Mouse (Mus musculus): ENCODE data around the gene Nkx3-2. TPM values are rescaled to one million over a fixed set of nuclear protein-coding genes. Genes with fewer than 3 reads are reported as not detected.

Gene Nkx3-2
- polyA plus RNA-seq, 1 experiment from 2014 or later, result 3.2 TPM

DNA sequence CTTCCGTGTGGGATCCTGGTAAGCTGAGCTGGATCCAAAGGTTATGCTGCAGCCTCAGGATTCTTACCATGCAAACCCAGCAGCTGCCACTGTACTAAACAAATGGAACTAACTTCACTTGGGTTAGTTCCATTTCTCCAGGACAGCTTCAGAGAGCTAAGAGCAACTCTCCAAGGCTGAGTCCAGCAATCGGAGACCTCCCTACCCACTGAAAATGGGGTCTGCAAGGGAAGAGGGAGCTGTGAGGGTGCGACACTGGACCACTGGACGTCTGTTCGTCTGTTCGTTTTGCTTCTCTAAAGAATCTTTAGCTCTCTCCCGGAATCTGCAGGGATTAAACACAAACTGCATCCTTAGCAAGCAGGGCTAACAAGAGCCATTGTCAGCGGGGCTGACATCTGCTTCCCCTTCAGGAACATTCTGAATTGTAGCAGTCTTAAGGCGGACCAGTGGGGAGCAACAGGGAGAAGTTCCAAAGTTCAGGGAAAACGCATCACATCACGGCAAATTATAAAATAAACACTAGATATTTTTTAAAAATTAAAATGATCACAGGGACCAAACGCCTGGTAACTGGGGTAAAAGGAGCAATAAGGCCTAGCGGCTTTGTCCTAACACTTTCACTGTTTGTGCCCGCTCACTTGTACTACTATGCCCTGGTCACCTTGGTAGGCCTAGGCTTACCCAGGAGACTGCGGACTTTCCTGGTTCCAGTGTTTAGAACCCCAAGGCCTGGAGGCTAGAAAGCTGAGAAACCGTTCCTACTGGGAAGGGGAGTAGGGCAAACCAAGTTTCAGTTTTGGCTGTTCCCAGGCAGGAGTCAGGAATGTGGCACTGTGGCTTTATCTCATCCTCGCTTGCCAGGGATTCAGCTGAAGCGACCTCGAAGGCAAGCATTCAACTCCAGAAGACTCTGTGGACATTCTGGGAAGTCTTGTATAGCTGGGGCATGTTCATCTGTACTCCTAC lies 5.3 kb downstream of the Nkx3-2 start:
- H3K4me3 ChIP-seq (ENCODE audit: low read depth, low read length), result no peak overlapping the region
- peak overlapping the region; percentile 20; the same call in 1 of the 2 replicates for H3K4me2 ChIP-seq (ENCODE audit: low read length)
- H3K36me3 ChIP-seq (ENCODE audit: control insufficient read depth, insufficient read depth, low read length), result no peaks in the 10 kb centered on the region
- no peak overlapping the region for H3K27ac ChIP-seq (ENCODE audit: low read depth)
- H3K4me1 ChIP-seq (replicated peaks; ENCODE audit: control insufficient read depth, insufficient read depth, low read length), result 0 out of 2 replicates have a peak, but pooled peaks cover 7% of the 10 kb centered on the region
- 42% methylated on average over 19 of the region's 19 CpGs for WGBS
- no peak overlapping the region for H3K9ac ChIP-seq (ENCODE audit: low read length)
- ATAC-seq (replicated peaks; ENCODE audit: low FRiP score, low TSS enrichment, low read depth), result no peak
- H3K9me3 ChIP-seq (ENCODE audit: control insufficient read depth, low read length), result no peaks in the 10 kb centered on the region
- DNase-seq (ENCODE audit: low spot score), result peak; percentile 53
- H3K27me3 ChIP-seq (replicated peaks; ENCODE audit: control insufficient read depth, insufficient read depth, low read length), result peaks cover 95% of the 10 kb centered on the region

- H3K9me3 ChIP-seq (ENCODE audit: control insufficient read depth, low read length), result no peaks in the 10 kb centered on the region
- no peaks in the 10 kb centered on the region for H3K36me3 ChIP-seq (ENCODE audit: control insufficient read depth, insufficient read depth, low read length)
- H3K4me3 ChIP-seq (ENCODE audit: low read depth, low read length), result no peak overlapping the region
- peaks cover 93% of the 10 kb centered on the region for H3K27me3 ChIP-seq (replicated peaks; ENCODE audit: control insufficient read depth, insufficient read depth, low read length)
- ATAC-seq (replicated peaks; ENCODE audit: low FRiP score, low TSS enrichment, low read depth), result no peak
- H3K9ac ChIP-seq (ENCODE audit: low read length), result no peak overlapping the region
- peak; percentile 50 for DNase-seq (ENCODE audit: low spot score)
- H3K27ac ChIP-seq (ENCODE audit: low read depth), result no peak overlapping the region
- 0 out of 2 replicates have a peak, but pooled peaks cover 7% of the 10 kb centered on the region for H3K4me1 ChIP-seq (replicated peaks; ENCODE audit: control insufficient read depth, insufficient read depth, low read length)
- no peak overlapping the region for H3K4me2 ChIP-seq (ENCODE audit: low read length)
- WGBS, result 38% methylated on average over 5 of the region's 5 CpGs
These were observed 7.0 kb downstream of the Nkx3-2 start for GRCm38 (mm10) chr5:41757338-41757737.

GRCm38 (mm10) chr5:41756396-41756795 lies 7.9 kb downstream of the Nkx3-2 start:
- no peaks in the 10 kb centered on the region for H3K36me3 ChIP-seq (ENCODE audit: control insufficient read depth, insufficient read depth, low read length)
- DNase-seq (ENCODE audit: low spot score) (no peak), ATAC-seq (replicated peaks; ENCODE audit: low FRiP score, low TSS enrichment, low read depth) (no peak)
- no peak overlapping the region for H3K4me3 ChIP-seq (ENCODE audit: low read depth, low read length)
- H3K9me3 ChIP-seq (ENCODE audit: control insufficient read depth, low read length), result no peaks in the 10 kb centered on the region
- no peak overlapping the region for H3K9ac ChIP-seq (ENCODE audit: low read length)
- 25% methylated on average over 4 of the region's 4 CpGs for WGBS
- H3K4me2 ChIP-seq (ENCODE audit: low read length), result no peak overlapping the region
- H3K27ac ChIP-seq (ENCODE audit: low read depth), result no peak overlapping the region
- 0 out of 2 replicates have a peak, but pooled peaks cover 1% of the 10 kb centered on the region for H3K4me1 ChIP-seq (replicated peaks; ENCODE audit: control insufficient read depth, insufficient read depth, low read length)
- H3K27me3 ChIP-seq (replicated peaks; ENCODE audit: control insufficient read depth, insufficient read depth, low read length), result peaks cover 93% of the 10 kb centered on the region

DNA sequence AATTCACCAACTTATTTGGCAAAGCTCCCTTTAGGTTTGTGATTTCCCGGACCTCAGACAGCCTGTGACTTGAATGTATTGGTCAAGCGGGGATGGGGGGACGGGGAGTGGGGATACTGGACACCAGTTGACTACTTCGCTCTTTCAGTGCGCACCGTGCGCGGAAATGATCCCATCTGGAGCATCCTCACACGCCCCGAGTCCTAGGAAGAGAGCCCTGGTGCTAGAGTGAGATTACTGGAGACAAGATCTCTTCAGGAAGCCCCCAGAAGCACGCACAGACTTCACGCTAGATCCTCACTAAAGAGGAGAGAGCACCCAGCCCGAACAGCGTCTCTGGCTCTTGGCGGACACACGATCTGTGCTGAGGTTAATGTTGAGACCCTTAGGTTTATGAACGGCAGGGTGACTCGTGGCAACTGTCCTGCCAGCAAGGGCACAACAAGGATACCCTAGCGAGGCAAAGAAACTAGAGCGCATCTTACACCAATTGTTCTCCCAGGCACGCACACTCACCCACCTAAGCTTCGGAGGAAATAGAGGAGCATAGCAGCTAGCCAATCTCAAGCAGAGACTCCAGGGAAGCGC lies 8.8 kb downstream of the Nkx3-2 start:
- no peaks in the 10 kb centered on the region for H3K9me3 ChIP-seq (ENCODE audit: control insufficient read depth, low read length)
- H3K4me1 ChIP-seq (replicated peaks; ENCODE audit: control insufficient read depth, insufficient read depth, low read length), result no peaks in the 10 kb centered on the region
- ATAC-seq (replicated peaks; ENCODE audit: low FRiP score, low TSS enrichment, low read depth) (no peak), DNase-seq (ENCODE audit: low spot score) (peak; percentile 65)
- H3K4me3 ChIP-seq (ENCODE audit: low read depth, low read length), result peak overlapping the region; percentile 22; the same call in 1 of the 2 replicates
- H3K36me3 ChIP-seq (ENCODE audit: control insufficient read depth, insufficient read depth, low read length), result no peaks in the 10 kb centered on the region
- no peak overlapping the region for H3K9ac ChIP-seq (ENCODE audit: low read length)
- no peak overlapping the region for H3K27ac ChIP-seq (ENCODE audit: low read depth)
- peak overlapping the region; percentile 43 for H3K4me2 ChIP-seq (ENCODE audit: low read length)
- peaks cover 95% of the 10 kb centered on the region for H3K27me3 ChIP-seq (replicated peaks; ENCODE audit: control insufficient read depth, insufficient read depth, low read length)
- 3% methylated on average over 23 of the region's 23 CpGs for WGBS

GRCm38 (mm10) chr5:41754836-41755235 lies 9.5 kb downstream of the Nkx3-2 start:
- H3K36me3 ChIP-seq (ENCODE audit: control insufficient read depth, insufficient read depth, low read length), result no peaks in the 10 kb centered on the region
- WGBS, result 3% methylated on average over 16 of the region's 16 CpGs
- no peaks in the 10 kb centered on the region for H3K9me3 ChIP-seq (ENCODE audit: control insufficient read depth, low read length)
- peak; percentile 70 for DNase-seq (ENCODE audit: low spot score)
- H3K4me3 ChIP-seq (ENCODE audit: low read depth, low read length), result peak overlapping the region; percentile 22
- no peak overlapping the region for H3K9ac ChIP-seq (ENCODE audit: low read length)
- H3K27ac ChIP-seq (ENCODE audit: low read depth), result no peak overlapping the region
- H3K27me3 ChIP-seq (replicated peaks; ENCODE audit: control insufficient read depth, insufficient read depth, low read length), result peaks cover 95% of the 10 kb centered on the region
- H3K4me2 ChIP-seq (ENCODE audit: low read length), result peak overlapping the region; percentile 43
- no peak for ATAC-seq (replicated peaks; ENCODE audit: low FRiP score, low TSS enrichment, low read depth)
- H3K4me1 ChIP-seq (replicated peaks; ENCODE audit: control insufficient read depth, insufficient read depth, low read length), result no peaks in the 10 kb centered on the region

DNA sequence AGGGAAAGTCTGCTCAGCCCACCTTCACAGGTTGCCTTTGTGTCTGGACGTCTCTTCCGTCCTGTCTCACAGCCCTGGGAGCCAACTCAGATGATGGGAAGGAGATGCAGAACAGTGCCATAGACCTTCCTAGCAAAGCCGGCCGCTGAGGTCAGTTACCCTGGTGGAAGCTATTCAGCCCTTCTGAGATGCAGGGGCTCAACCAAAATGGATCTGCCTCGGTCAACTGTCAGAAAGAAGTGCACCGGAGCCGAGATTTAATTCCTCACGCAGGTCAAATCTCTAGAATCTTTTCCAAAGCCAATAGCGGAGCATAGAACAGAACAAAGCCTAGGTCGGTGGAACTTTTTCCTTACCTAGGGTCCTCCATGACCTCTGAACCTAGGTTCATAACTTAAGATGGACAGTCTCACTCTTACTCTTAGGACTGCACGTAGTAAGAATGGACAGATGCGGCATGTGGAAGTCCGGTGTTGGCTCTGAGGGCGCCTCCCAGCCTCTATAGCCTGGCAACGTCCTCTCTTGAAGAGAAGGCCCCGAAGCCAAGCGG lies 10.0 kb downstream of the Nkx3-2 start:
- ATAC-seq (replicated peaks; ENCODE audit: low FRiP score, low TSS enrichment, low read depth) (no peak), DNase-seq (ENCODE audit: low spot score) (no peak)
- H3K27me3 ChIP-seq (replicated peaks; ENCODE audit: control insufficient read depth, insufficient read depth, low read length), result peaks cover 95% of the 10 kb centered on the region
- 8% methylated on average over 17 of the region's 17 CpGs for WGBS
- H3K27ac ChIP-seq (ENCODE audit: low read depth), result no peak overlapping the region
- H3K9ac ChIP-seq (ENCODE audit: low read length), result no peak overlapping the region
- H3K4me1 ChIP-seq (replicated peaks; ENCODE audit: control insufficient read depth, insufficient read depth, low read length), result no peaks in the 10 kb centered on the region
- H3K4me3 ChIP-seq (ENCODE audit: low read depth, low read length), result peak overlapping the region; percentile 22
- H3K36me3 ChIP-seq (ENCODE audit: control insufficient read depth, insufficient read depth, low read length), result no peaks in the 10 kb centered on the region
- H3K4me2 ChIP-seq (ENCODE audit: low read length), result peak overlapping the region; percentile 43
- H3K9me3 ChIP-seq (ENCODE audit: control insufficient read depth, low read length), result no peaks in the 10 kb centered on the region

- WGBS, result 43% methylated on average over 4 of the region's 4 CpGs
- H3K27me3 ChIP-seq (replicated peaks; ENCODE audit: control insufficient read depth, insufficient read depth, low read length), result peaks cover 95% of the 10 kb centered on the region
These were observed 11.6 kb downstream of the Nkx3-2 start for GRCm38 (mm10) chr5:41752721-41753120.

GRCm38 (mm10) chr5:41744898-41745780 lies 19.2 kb downstream of the Nkx3-2 start:
- Histone ChIP-seq H3K27me3 (replicated peaks; ENCODE audit: control insufficient read depth, insufficient read depth, low read length) (peaks cover 71% of the 10 kb centered on the region), H3K4me3 (ENCODE audit: low read depth, low read length) (no peak overlapping the region), H3K36me3 (ENCODE audit: control insufficient read depth, insufficient read depth, low read length) (no peaks in the 10 kb centered on the region), H3K27ac (ENCODE audit: low read depth) (no peak overlapping the region), H3K4me1 (replicated peaks; ENCODE audit: control insufficient read depth, insufficient read depth, low read length) (no peaks in the 10 kb centered on the region), H3K9ac (ENCODE audit: low read length) (no peak overlapping the region), H3K9me3 (ENCODE audit: control insufficient read depth, low read length) (no peaks in the 10 kb centered on the region), H3K4me2 (ENCODE audit: low read length) (no peak overlapping the region)
- ATAC-seq (replicated peaks; ENCODE audit: low FRiP score, low TSS enrichment, low read depth), result no peak
- no peak for DNase-seq (ENCODE audit: low spot score)
- WGBS, result 10% methylated on average over 13 of the region's 15 CpGs

More at GRCm38 (mm10) chr5:41752721-41753120, 11.6 kb downstream of the Nkx3-2 start:
- Histone ChIP-seq H3K9ac (ENCODE audit: low read length) (no peak overlapping the region), H3K36me3 (ENCODE audit: control insufficient read depth, insufficient read depth, low read length) (no peaks in the 10 kb centered on the region), H3K4me3 (ENCODE audit: low read depth, low read length) (no peak overlapping the region), H3K27ac (ENCODE audit: low read depth) (no peak overlapping the region), H3K4me1 (replicated peaks; ENCODE audit: control insufficient read depth, insufficient read depth, low read length) (no peaks in the 10 kb centered on the region), H3K9me3 (ENCODE audit: control insufficient read depth, low read length) (no peaks in the 10 kb centered on the region), H3K4me2 (ENCODE audit: low read length) (no peak overlapping the region)
- DNase-seq (ENCODE audit: low spot score) (no peak), ATAC-seq (replicated peaks; ENCODE audit: low FRiP score, low TSS enrichment, low read depth) (no peak)

Data from intestine, embryonic 14.5 days (tissue).